Mouse (Mus musculus) heart, adult 8-10 months (tissue): ENCODE results near the gene Six2. TPM values are rescaled to one million over a fixed set of nuclear protein-coding genes. Genes with fewer than 3 reads are reported as not detected.

Experiments used
- DNase-seq: peaks from one replicate; pipeline ENCODE4 v3.0.0; 2022; ENCODE audit warnings: low spot score
- total RNA-seq, 4 experiments: library from RNA; stranded (reverse); gene quantifications; 2 replicates each; pipeline ENCODE4 v1.2.4; 2022

The Six2 gene
- total RNA-seq, 4 experiments from 2014 or later, result 0.23 to 0.38 (median 0.26) TPM

DNA sequence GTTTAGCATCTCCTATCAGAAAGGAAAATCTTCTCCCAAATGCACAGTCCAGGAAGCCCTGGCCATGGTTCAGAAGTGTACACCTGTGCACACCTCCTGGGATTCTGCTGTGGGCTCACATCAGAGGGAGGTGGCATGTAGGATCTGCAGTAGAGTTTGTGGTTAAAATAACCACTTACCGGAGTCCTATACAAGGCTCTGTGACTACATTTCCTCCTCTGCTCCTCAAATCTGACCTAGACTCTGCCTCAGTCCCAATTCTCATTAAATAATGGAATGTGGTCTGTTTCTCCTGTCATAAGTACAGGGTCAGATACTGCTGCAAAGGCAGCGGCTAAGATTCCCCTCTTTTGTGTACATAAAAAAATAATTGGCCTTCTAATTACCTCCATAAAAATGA is 23.9 kb downstream of the Six2 start:
- DNase-seq, result no peak

DNA sequence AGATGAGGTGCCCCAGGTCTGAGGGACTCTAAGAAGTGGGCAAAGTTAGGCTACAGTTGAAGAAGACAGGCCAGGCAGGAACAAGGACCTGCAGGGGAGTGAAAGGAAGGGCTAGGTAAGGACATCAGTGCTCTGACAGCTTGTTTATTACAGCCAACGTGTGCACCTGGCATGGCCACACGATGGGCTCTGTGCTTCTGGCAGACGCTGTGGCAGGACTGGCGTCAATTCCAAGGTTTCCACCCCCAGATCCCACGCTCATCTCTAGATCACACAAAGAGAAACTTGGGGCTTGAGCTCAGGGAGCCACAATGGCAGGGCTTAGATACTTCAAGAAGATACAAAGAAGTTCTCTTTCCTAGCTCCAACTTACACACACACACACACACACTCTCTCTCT is 26.6 kb downstream of the Six2 start:
- no peak for DNase-seq

DNA sequence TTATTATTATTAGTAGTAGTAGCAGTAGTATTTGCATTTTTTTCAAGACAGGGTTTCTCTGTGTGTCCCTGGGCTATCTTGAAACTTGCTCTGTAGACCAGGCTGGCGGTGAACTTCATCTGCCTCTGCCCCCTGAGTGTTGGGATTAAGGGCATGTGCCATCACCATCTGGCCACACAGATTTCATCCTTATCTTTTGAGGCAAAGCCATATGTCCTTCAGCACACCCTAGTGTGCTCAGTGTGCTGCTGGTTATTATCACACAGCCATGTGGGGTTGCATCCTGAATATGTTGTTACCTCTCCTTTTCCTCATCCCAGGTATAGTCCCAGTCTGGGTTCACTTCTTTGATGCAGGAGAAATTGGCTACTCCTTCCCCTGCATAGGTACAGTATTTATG is 28.1 kb downstream of the Six2 start:
- DNase-seq, result no peak

DNA sequence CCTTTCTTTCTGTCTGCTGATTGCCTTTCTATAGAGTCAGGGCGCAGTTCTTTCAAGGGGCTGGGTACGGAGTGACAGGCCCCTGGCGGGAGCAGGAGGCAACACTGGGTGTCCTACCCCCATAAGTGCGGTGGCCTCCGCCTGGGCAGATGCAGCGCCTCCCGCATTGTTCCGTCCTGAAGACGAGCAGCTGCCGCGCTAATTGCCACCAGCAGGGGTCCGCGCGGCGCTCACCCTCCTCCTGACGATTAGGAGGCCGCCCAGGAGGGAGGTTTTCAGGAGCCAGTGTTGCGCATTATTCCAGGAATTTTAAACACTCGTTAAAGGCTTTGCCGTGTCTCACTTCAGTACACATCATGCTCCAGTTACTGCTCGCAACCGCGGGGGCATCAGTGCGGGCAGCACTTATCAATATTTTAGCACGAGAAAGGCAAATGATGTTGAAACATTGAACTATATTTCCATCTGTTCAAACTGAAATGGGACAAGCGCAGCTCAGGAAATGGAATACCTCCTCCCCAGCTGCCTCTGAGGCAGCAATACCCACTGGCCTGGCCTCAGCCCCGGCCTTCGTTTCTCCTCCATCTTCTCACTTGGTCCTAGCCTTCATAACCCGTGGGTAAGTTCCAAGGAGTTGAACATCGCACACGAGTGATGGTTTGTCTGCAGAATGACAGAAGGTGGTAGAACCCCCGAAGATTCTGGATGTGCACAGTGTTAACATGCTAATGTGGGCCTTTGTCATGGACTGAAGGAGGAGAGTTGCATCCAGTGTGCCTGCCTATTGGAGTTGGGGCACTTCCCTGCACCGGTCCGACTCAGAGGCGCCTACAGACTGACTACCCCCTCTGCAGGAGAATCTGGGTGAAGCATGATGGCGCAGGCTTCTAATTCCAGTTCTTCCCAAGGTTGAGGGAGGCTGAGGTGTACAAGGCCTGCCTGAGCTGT is 42.1 kb downstream of the Six2 start:
- DNase-seq, result no peak

DNA sequence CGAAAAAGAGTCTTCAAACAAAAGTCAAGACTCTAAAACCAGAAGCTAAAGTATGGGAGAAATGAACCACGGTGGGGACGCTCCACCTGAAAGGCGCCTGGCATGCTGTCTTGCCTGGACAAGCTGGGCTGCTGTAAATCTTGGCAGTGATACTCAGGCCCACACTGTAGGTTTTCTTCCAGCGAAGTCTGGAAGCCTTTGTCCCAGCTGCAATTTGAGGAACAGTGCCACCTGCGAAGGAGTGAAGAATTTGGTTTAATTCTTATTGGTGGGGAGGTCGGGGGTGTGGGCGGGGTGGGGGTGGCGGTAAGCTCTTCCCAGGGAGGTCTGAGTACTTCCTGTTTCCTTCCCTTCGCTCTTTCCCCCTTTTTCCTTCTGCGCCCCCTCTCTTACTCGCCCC is 42.8 kb downstream of the Six2 start:
- no peak for DNase-seq

DNA sequence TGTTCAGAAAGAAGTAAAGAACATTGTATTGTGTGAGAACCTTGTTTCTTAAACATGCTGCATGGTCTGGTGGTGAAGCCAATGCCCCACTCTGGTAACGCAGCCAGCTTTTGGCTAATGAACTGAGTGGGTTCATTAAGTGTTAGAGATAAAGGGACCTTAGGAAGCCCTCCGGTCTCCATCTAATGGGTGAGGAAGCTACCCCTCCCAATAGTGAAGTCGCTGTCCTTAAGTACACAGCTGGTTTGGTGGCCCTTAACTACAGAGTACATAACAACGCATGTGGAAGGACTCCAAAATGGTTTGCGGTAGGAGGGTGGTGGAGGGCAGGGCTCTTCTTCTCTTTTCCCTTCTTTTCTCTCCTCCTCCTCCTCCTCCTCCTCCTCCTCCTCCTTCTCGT is 50.2 kb downstream of the Six2 start:
- no peak for DNase-seq

Other genes starting within 250 kb of the Six2 start
- gene Six3, start 74.7 kb downstream of the Six2 start, total RNA-seq, result not detected